Mouse (Mus musculus) central nervous system, embryonic 14 days (tissue): ENCODE data around the gene Hk3. TPM values are rescaled to one million over a fixed set of nuclear protein-coding genes. Genes with fewer than 3 reads are reported as not detected.

Experiments
- polyA plus RNA-seq: library from polyadenylated mRNA; depleted of rRNA; stranded (reverse); fragments of >200 nt; gene quantifications from 2 replicates; pipeline ENCODE4 v1.2.3, GENCODE M21; 2012; rRNA removed

Gene Hk3
- 1.7 and 2.0 TPM in 2 replicates for polyA plus RNA-seq

GRCm38 (mm10) chr13:55021194-55021779, at the start of gene Hk3:
Gene Hk3, minus strand, starts transcription at chr13:55021385.

Other genes with a start within 250 kb of the Hk3 start
- gene Eif4e1b, start 237.4 kb downstream of the Hk3 start, polyA plus RNA-seq: not detected in 2 replicates
- gene Tspan17, start 232.0 kb downstream of the Hk3 start, polyA plus RNA-seq: 15.5 and 18.8 TPM in 2 replicates
- 20.5 and 22.4 TPM in 2 replicates for gene Unc5a, start 72.0 kb downstream of the Hk3 start, polyA plus RNA-seq
- 26.5 and 29.3 TPM in 2 replicates for gene Uimc1, start 78.9 kb upstream of the Hk3 start, polyA plus RNA-seq
- 40.6 and 43.6 TPM in 2 replicates for gene Zfp346, start 83.9 kb upstream of the Hk3 start, polyA plus RNA-seq
- gene Gm17617, start 112.2 kb upstream of the Hk3 start, polyA plus RNA-seq: not detected in 2 replicates
- gene Fgfr4, start 131.3 kb upstream of the Hk3 start, polyA plus RNA-seq: 1.8 and 7.1 TPM in 2 replicates
- gene Nsd1, start 188.4 kb upstream of the Hk3 start, polyA plus RNA-seq: 43.6 and 45.2 TPM in 2 replicates